ENCODE assay signal across 8 mouse cellular contexts in the genomic region with DNA sequence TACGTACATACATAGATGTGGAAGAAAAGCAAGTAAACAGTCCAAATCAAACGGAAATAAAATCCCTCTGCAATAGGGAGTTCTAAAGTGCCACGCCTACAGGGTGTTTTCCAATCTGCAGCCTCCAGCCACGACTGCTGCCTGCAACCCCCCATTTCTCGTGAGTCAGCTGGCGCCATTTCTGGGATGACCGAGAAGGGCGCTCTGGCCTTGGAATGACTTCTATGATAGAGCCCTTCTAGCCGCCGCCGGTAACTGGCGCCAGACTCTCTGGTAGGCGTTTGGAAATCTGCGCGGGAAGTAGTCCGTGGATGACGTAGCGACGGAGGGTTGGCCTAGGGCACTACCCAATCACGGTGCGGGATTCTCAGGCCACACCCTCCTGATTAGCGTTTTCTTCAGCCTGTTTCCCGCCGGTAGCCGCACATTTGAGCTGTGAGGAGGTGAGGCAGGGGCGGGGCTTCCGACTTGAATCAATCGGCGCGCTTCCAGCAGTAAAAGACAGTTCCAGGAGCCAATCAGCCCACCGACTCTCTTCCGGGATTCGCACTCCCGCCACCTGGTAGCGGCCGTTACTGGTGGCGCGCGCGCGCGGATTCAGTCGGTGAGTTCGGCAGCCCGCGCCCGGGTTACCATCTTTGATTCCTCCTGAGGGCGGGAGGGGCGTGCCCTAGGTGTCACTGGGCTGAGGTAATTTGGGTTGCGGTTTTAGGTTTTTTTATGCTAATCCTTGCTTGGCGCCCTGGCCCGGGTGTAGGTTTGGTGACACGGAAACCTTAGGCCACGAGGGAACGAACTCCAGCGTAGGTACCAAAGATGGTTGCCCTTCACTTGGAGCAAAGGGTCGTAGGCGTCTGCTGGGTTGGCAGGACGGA. TPM values are rescaled to one million over a fixed set of nuclear protein-coding genes. Genes with fewer than 3 reads are reported as not detected.
DNase-seq lines count a peak whose midpoint lies in the region; ATAC-seq and TF ChIP-seq lines count a peak whose summit lies in the region.

TSS of gene Mdc1 (plus strand) at position 440 of the 875 bp plus-strand sequence.

- peak within 1 kb of the TSS; percentile 77 for H3K9ac ChIP-seq in embryonic facial prominence, embryonic 13.5 days
- peak within 1 kb of the TSS; percentile 70 for H3K9ac ChIP-seq in limb, embryonic 12.5 days (replicated peaks)
- H3K9ac ChIP-seq in midbrain, embryonic 15.5 days, result peak within 1 kb of the TSS; percentile 64

- H3K9me3 ChIP-seq in embryonic facial prominence, embryonic 13.5 days, result no peaks in the 10 kb centered on the region
- no peaks in the 10 kb centered on the region for H3K9me3 ChIP-seq in limb, embryonic 12.5 days
- no peaks in the 10 kb centered on the region for H3K9me3 ChIP-seq in midbrain, embryonic 15.5 days

- 0 out of 2 replicates have a peak, but pooled peaks have one; percentile 16 for TF ChIP-seq CTCF in kidney, adult 2 months (conservative IDR thresholded peaks at IDR 0.05; ENCODE audit: insufficient read depth, insufficient read length, low read depth, low read length)
- no peak for TF ChIP-seq CTCF in spleen, adult 2 months (IDR thresholded peaks at IDR 0.05; ENCODE audit: extremely low read depth, insufficient read depth, insufficient read length, insufficient replicate concordance)

- peak; percentile 69 for TF ChIP-seq POLR2A in kidney, adult 2 months (IDR thresholded peaks at IDR 0.05; ENCODE audit: low read depth, low read length)
- TF ChIP-seq POLR2A in spleen, adult 2 months (IDR thresholded peaks at IDR 0.05; ENCODE audit: low read depth, low read length), result peak; percentile 46

- no peaks in the 10 kb centered on the region for H3K27me3 ChIP-seq in embryonic facial prominence, embryonic 13.5 days
- H3K27me3 ChIP-seq in kidney, adult 2 months (replicated peaks; ENCODE audit: control insufficient read depth, insufficient read depth, low read length), result no peaks in the 10 kb centered on the region
- H3K27me3 ChIP-seq in limb, embryonic 12.5 days, result no peaks in the 10 kb centered on the region
- no peaks in the 10 kb centered on the region for H3K27me3 ChIP-seq in midbrain, embryonic 15.5 days (replicated peaks)
- no peaks in the 10 kb centered on the region for H3K27me3 ChIP-seq in spleen, adult 2 months (ENCODE audit: control insufficient read depth, insufficient read depth, low read length)

- peaks cover 27% of the 10 kb centered on the region for H3K36me3 ChIP-seq in embryonic facial prominence, embryonic 13.5 days
- H3K36me3 ChIP-seq in kidney, adult 2 months (ENCODE audit: control insufficient read depth, insufficient read depth, low read length), result no peaks in the 10 kb centered on the region
- peaks cover 27% of the 10 kb centered on the region for H3K36me3 ChIP-seq in limb, embryonic 12.5 days
- H3K36me3 ChIP-seq in midbrain, embryonic 15.5 days (replicated peaks), result peaks cover 6% of the 10 kb centered on the region; the same call in 1 of the 2 replicates
- H3K36me3 ChIP-seq in spleen, adult 2 months (ENCODE audit: control insufficient read depth, insufficient read depth, low read length), result peaks cover 8% of the 10 kb centered on the region

- peak within 1 kb of the TSS; percentile 72 for H3K4me2 ChIP-seq in embryonic facial prominence, embryonic 13.5 days
- peak within 1 kb of the TSS; percentile 76 for H3K4me2 ChIP-seq in limb, embryonic 12.5 days
- peak within 1 kb of the TSS; percentile 78 for H3K4me2 ChIP-seq in midbrain, embryonic 15.5 days

- ATAC-seq in embryonic facial prominence, embryonic 13.5 days (ENCODE audit: insufficient number of reproducible peaks, insufficient read depth, low FRiP score, low TSS enrichment, low read depth), result peak; percentile 87
- peak; percentile 89 for ATAC-seq in limb, embryonic 12.5 days (ENCODE audit: insufficient number of reproducible peaks, insufficient read depth, low FRiP score, low TSS enrichment, low read depth)
- ATAC-seq in midbrain, embryonic 15.5 days (replicated peaks), result peak; percentile 92

- under 1% methylated on average over 59 of the region's 59 CpGs for WGBS in embryonic facial prominence, embryonic 13.5 days
- WGBS in kidney, adult 2 months, result under 1% methylated on average over 59 of the region's 59 CpGs
- WGBS in limb, embryonic 12.5 days, result under 1% methylated on average over 59 of the region's 59 CpGs
- whole genome bisulfite sequencing in midbrain, embryonic 15.5 days, result under 1% methylated on average over 59 of the region's 59 CpGs
- under 1% methylated on average over 59 of the region's 59 CpGs for WGBS in spleen, adult 2 months

- DNase-seq in 3134 (ENCODE audit: extremely low read depth, insufficient read length, low spot score), result peak; percentile 99
- DNase-seq in adrenal gland, postnatal 36 days, result peak; percentile 98 to 99
- DNase-seq in heart, adult 18-20 months, result peak; percentile 99 to 100
- DNase-seq in kidney, adult 2 months, result peak; percentile 100
- DNase-seq in spleen, adult 2 months (ENCODE audit: low read depth in 1 of 2, low spot score in 2 of 2), result peak; percentile 98 to 100

- H3K4me1 ChIP-seq in embryonic facial prominence, embryonic 13.5 days, result peaks cover 19% of the 10 kb centered on the region
- peaks cover 11% of the 10 kb centered on the region for H3K4me1 ChIP-seq in kidney, adult 2 months (ENCODE audit: control insufficient read depth, insufficient read depth, low read length)
- peaks cover 17% of the 10 kb centered on the region for H3K4me1 ChIP-seq in limb, embryonic 12.5 days (replicated peaks)
- peaks cover 21% of the 10 kb centered on the region for H3K4me1 ChIP-seq in midbrain, embryonic 15.5 days
- no peaks in the 10 kb centered on the region for H3K4me1 ChIP-seq in spleen, adult 2 months (ENCODE audit: control insufficient read depth, insufficient read depth, insufficient read length)

- H3K4me3 ChIP-seq in embryonic facial prominence, embryonic 13.5 days, result peak within 1 kb of the TSS; percentile 59
- peak within 1 kb of the TSS; percentile 61 for H3K4me3 ChIP-seq in kidney, adult 2 months (ENCODE audit: insufficient read depth, low read depth, low read length)
- H3K4me3 ChIP-seq in limb, embryonic 12.5 days (replicated peaks), result peak within 1 kb of the TSS; percentile 59
- H3K4me3 ChIP-seq in midbrain, embryonic 15.5 days, result peak within 1 kb of the TSS; percentile 71
- peak within 1 kb of the TSS; percentile 67 for H3K4me3 ChIP-seq in spleen, adult 2 months (ENCODE audit: extremely low read depth, insufficient read depth, insufficient read length)

- H3K27ac ChIP-seq in embryonic facial prominence, embryonic 13.5 days, result peak within 1 kb of the TSS; percentile 87
- peak within 1 kb of the TSS; percentile 65; the same call in 1 of the 2 replicates for H3K27ac ChIP-seq in kidney, adult 2 months (ENCODE audit: insufficient read depth, low read depth, low read length)
- peak within 1 kb of the TSS; percentile 86 for H3K27ac ChIP-seq in limb, embryonic 12.5 days
- peak within 1 kb of the TSS; percentile 82 for H3K27ac ChIP-seq in midbrain, embryonic 15.5 days
- peak within 1 kb of the TSS; percentile 73 for H3K27ac ChIP-seq in spleen, adult 2 months (ENCODE audit: insufficient read depth, low read length)

RNA-seq across cellular contexts. Expression of gene Mdc1, which starts in this region (rescaled TPM):
- total RNA-seq in adrenal gland, postnatal 36 days (2021), result 10 to 100 TPM; 18.3 to 18.7 TPM
- polyA plus RNA-seq in embryonic facial prominence, embryonic 13.5 days (2015; fragmentation: Nextera tagmentation; extraction: Ambion mirVana), result 15.7 and 21.0 TPM in 2 replicates
- total RNA-seq in heart, adult 18-20 months (2021), result 10 to 100 TPM; 13.3 to 17.8 TPM
- 5.7 TPM in 2 replicates for polyA plus RNA-seq in kidney, adult 2 months (2012; rRNA removed)
- 16.9 and 19.4 TPM in 2 replicates for polyA plus RNA-seq in limb, embryonic 12.5 days (2016; fragmentation: Nextera tagmentation; extraction: Ambion mirVana)
- 9.0 and 10.7 TPM in 2 replicates for polyA plus RNA-seq in midbrain, embryonic 15.5 days (2015; fragmentation: Nextera tagmentation; extraction: Ambion mirVana)
- polyA plus RNA-seq in spleen, adult 2 months (2012; rRNA removed), result 10.8 and 11.6 TPM in 2 replicates

Comparison
In these comparisons a context has a peak if more than half of its experiments do, and no peak if none do; other contexts are left out.
1. Peak in every context shown above with its lines: DNase-seq, ATAC-seq, H3K4me3 ChIP-seq and H3K27ac ChIP-seq.